Mouse (Mus musculus) spleen, adult 2 months (tissue): ENCODE data around the gene Ptprm.

Experiments
- CTCF ChIP-seq: fragments of 200-500 bp; IDR thresholded peaks from 2 replicates; pipeline ENCODE4 v1.5.1; 2011; ENCODE audit warnings: mild to moderate bottlenecking, inconsistent platforms; ENCODE audit not compliant: insufficient read depth, insufficient read length, insufficient replicate concordance; ENCODE audit errors: extremely low read depth
- POLR2A ChIP-seq: fragments of 200-500 bp; IDR thresholded peaks from 2 replicates; pipeline ENCODE4 v1.6.1; 2011; ENCODE audit warnings: low read depth, low read length, inconsistent platforms

GRCm38 (mm10) chr17:67150441-67150840, 203.8 kb downstream of the Ptprm start:
- TF ChIP-seq CTCF = no peak
- TF ChIP-seq POLR2A = no peak
